Mouse (Mus musculus): Measurements from ENCODE around the gene Yap1.

DNA sequence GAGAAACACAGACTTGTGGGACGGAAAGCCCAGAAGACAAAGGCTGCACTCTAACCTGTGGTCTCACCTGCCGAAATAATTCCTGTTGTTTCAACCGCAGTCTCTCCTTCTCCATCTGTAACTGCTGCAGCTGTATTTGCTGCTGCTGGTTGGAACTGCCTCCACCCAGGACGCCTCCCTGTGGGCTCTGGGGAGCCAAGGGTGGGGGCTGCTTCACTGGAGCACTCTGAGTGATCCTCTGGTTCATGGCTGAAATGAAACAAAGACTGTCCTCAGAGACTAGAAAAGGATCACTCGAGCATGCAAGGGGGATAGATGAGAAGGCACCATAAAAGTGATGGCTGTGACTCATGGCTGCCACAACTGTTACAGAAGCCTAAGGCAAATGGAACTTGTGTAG lies 51.5 kb downstream of the Yap1 start:
- TF ChIP-seq CTCF (IDR thresholded peaks at IDR 0.05; ENCODE audit: extremely low read depth, insufficient read depth, insufficient read length, insufficient replicate concordance) (no peak), POLR2A (IDR thresholded peaks at IDR 0.05; ENCODE audit: low read depth, low read length) (no peak)
